Mouse (Mus musculus) neural tube, embryonic 12.5 days (tissue): ENCODE results near the gene Smc1a. TPM values are rescaled to one million over a fixed set of nuclear protein-coding genes. Genes with fewer than 3 reads are reported as not detected.
A peak's percentile ranks its signal among the peaks of the same experiment; 100 is the strongest.

Source experiments
- ATAC-seq: fragments of 200-750 bp; cut with Nextera tagmentation; 2 replicates; pipeline ENCODE4 v1.8.0; 2017; ENCODE audit warnings: low read depth, mild to moderate bottlenecking, moderate TSS enrichment, moderate library complexity; ENCODE audit not compliant: low FRiP score
- H3K27ac ChIP-seq: fragments of 300-500 bp; sonication (generic); 2 replicates; pipeline ENCODE4 v1.5.1; 2016
- H3K27me3 ChIP-seq: fragments of 300-500 bp; sonication (generic); replicated peaks from 2 replicates; pipeline ENCODE4 v1.6.1; 2016; ENCODE audit warnings: mild to moderate bottlenecking
- H3K36me3 ChIP-seq: fragments of 300-500 bp; sonication (generic); 2 replicates; pipeline ENCODE4 v1.6.1; 2016; ENCODE audit warnings: mild to moderate bottlenecking
- H3K4me1 ChIP-seq: fragments of 300-500 bp; sonication (generic); 2 replicates; pipeline ENCODE4 v1.6.1; 2016
- H3K4me2 ChIP-seq: fragments of 300-500 bp; sonication (generic); replicated peaks from 2 replicates; pipeline ENCODE4 v1.6.1; 2016; ENCODE audit warnings: mild to moderate bottlenecking
- H3K4me3 ChIP-seq: fragments of 300-500 bp; sonication (generic); 2 replicates; pipeline ENCODE4 v1.5.1; 2016
- H3K9ac ChIP-seq: fragments of 300-500 bp; sonication (generic); 2 replicates; pipeline ENCODE4 v1.6.1; 2016; ENCODE audit warnings: mild to moderate bottlenecking
- H3K9me3 ChIP-seq: fragments of 300-500 bp; sonication (generic); 2 replicates; pipeline ENCODE4 v1.6.1; 2016; ENCODE audit warnings: mild to moderate bottlenecking
- WGBS: fragments of 180-500 bp; shearing (Covaris S2); methylation state at CpG from one replicate; pipeline ENCODE4 v1.1.7; 2016; 5-methylcytosine and 5-hydroxymethylcytosine counted together
- polyA plus RNA-seq: library from polyadenylated mRNA; unstranded; fragments of >200 nt; fragmentation: Nextera tagmentation; extraction: Ambion mirVana; gene quantifications from 2 replicates; pipeline ENCODE4 v1.2.1, GENCODE M21; 2016

The Smc1a gene
- 100 and 109 TPM in 2 replicates for polyA plus RNA-seq

DNA sequence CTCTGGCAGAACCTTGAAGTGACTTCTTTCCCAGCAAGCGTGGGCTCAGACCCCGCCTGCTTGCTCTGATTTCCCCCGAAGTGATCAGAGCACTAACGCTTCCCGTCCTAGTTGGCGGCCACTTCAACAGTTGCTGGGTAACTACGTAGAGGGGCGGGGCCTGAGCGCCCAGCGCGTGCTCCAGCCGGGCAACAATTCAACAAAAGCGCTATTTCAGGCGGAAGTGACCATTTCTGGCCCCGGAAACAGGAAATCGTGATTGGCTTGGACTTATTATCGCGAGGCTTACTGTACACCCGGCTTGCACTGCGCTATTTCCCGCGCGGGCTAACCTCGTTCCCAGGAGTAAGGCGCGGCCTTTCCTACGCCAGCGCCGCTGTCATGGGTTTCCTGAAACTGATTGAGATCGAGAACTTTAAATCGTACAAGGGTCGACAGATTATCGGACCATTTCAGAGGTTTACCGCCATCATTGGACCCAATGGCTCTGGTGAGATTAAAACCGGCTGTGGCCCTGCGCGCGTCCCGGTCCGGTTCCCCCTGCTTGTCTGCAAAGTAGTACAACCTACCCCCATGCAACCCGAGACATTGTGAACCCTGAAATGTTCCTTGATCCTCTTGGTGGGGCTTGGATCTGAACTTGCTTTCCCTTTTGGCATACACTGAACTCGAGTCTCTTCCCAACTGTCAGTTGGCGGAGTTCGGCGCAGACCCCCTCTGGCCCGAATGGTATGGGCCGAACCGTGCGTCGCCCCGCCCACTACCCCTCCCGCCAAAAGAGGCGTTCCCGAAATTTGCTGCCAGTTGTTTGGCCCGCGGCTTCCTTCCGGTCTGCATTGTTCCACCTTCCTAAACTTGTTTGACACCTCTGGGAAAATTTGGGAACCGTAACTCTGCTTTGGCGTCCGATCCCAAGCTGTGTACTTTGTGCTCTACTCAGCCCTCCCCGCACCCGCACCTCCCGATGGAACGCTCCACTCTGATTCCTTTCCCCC lies at the start of gene Smc1a, which contains the start of gene Ribc1:
TSS of gene Smc1a (plus strand) at position 278 of the 995 bp plus-strand sequence.
TSS of gene Ribc1 (minus strand) at position 145 of the 995 bp plus-strand sequence.
- Histone ChIP-seq H3K4me1 (peaks cover 5% of the 10 kb centered on the region; the same call in 1 of the 2 replicates), H3K9me3 (no peaks in the 10 kb centered on the region), H3K27me3 (peaks cover 7% of the 10 kb centered on the region; the same call in 1 of the 2 replicates), H3K9ac (peak within 1 kb of the TSS; percentile 57), H3K27ac (no peak within 1 kb of the TSS; the same call in 1 of the 2 replicates), H3K4me2 (peak within 1 kb of the TSS; percentile 59), H3K4me3 (peak within 1 kb of the TSS; percentile 45), H3K36me3 (no peaks in the 10 kb centered on the region)
- WGBS: 14% methylated on average over 63 of the region's 64 CpGs
- ATAC-seq: peak; percentile 99

DNA sequence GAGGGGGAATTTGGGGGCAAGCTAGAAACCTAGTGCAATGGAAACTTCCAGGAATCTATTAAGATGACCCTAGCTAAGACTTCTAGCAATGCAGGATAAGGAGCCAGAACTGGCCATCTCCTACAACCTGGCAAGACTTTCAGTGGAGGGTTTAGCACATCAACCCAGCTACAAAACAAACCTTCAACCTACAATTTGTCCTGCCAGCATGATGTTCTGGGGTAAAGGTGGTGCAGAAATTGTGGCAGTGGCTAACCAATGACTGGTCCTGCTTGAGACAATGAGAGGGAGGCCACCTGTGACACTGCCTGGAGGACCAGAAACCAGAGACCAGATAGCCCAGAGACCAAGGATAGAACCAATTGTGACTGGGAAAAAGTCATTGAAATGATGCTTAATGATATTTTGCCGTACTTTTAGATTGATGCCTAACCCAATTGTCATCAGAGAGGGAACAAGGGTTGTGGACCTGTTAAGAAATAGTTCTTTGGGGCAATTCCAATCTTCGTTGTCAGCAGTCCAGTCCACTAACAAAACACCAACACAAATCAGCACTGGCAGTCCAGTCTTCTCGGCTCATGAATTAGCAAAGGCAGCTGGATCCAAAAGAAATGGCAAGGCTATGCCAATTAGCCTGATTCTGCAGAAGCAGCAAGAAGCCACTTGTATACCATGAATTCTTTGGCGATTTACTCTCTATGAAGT lies 17.1 kb upstream of the Smc1a start:
- WGBS: 58% methylated on average over 4 of the region's 4 CpGs
- Histone ChIP-seq H3K4me2 (no peak overlapping the region), H3K4me3 (no peak overlapping the region), H3K9ac (no peak overlapping the region), H3K36me3 (no peaks in the 10 kb centered on the region), H3K27me3 (peaks cover 30% of the 10 kb centered on the region), H3K9me3 (no peaks in the 10 kb centered on the region), H3K4me1 (no peaks in the 10 kb centered on the region), H3K27ac (no peak overlapping the region)
- ATAC-seq: no peak

DNA sequence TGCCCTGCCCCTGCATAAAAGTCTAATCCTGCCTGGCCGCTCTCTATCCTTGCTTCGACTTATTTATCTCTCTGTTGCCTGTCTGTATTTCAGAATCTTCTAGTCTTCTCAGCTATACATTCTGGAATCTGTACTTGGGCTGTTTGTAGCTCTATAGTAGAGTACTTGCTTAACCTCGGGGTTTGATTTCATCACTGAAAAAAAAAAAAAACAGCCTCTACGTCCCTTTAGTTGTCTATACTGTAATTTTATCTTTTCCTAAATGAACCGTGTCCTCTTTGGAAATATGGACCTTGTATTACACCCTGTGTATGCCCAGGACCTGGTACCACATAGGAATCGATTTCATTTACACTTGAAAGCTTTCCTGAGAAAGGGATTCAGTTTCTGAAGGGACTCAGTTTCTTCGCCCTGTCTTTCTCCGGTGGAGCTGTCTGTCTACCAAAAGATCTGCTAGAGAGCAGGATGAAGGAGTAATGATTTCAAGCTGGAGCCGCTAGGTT lies 15.0 kb upstream of the Smc1a start:
- no peak overlapping the region for H3K27ac ChIP-seq
- peak overlapping the region; percentile 68 for H3K4me2 ChIP-seq
- H3K4me3 ChIP-seq: peak overlapping the region; percentile 43
- H3K4me1 ChIP-seq: no peaks in the 10 kb centered on the region
- peaks cover 30% of the 10 kb centered on the region for H3K27me3 ChIP-seq
- peak; percentile 35; the same call in 1 of the 2 replicates for ATAC-seq
- H3K36me3 ChIP-seq: 0 out of 2 replicates have a peak, but pooled peaks cover 3% of the 10 kb centered on the region
- no peaks in the 10 kb centered on the region for H3K9me3 ChIP-seq
- H3K9ac ChIP-seq: no peak overlapping the region
- 52% methylated on average over 9 of the region's 9 CpGs for WGBS

DNA sequence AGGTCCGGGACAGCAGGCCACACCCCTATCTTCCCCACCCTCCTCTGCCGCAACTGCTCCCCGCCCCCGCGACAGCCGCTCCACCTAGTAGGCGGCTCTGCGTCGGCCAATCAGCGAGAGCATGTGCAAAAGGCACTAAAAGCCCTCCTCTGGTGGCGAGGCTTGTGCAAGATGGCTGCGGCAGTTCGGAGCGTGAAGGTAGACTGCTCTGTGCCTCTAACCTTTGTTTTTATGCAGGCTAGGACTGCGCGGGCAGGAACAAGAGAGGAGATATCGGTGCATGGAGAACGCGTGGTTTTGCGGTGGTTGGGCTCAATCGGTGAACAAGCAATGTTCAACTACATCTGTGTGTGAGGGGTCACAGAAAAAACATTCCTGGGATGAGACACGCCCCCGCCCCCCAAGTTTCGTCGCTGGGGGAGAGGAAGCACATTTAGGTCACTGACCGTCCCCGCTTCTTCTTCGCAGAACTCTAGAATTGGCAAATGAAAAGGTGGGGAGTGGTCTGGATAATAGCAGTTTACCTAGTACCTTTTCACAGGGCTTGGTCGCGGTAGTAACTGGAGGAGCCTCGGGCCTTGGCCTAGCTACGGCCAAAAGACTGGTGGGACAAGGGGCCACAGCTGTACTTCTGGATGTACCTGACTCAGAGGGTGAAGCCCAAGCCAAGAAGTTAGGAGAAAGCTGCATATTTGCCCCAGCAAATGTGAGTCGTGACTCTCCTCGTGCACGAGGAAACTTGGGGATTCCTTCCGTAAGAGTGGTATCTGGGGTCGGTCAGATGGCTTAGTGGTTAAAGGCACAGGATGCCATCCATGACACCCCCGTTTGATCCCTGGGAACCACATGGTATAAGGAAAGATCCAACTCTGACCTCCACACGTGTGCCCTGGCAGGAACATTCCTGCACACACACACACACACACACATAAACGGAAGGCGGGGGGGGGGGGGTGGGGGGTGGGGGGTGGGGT lies 14.2 kb upstream of the Smc1a start, which contains the start of gene Hsd17b10:
TSS of gene Hsd17b10 (plus strand) at position 109 of the 974 bp plus-strand sequence.
- 0 out of 2 replicates have a peak, but pooled peaks cover 3% of the 10 kb centered on the region for H3K36me3 ChIP-seq
- peak within 1 kb of the TSS; percentile 52 for H3K9ac ChIP-seq
- peak within 1 kb of the TSS; percentile 43 for H3K4me3 ChIP-seq
- 17% methylated on average over 40 of the region's 41 CpGs for WGBS
- H3K27ac ChIP-seq: no peak within 1 kb of the TSS
- no peaks in the 10 kb centered on the region for H3K9me3 ChIP-seq
- H3K4me1 ChIP-seq: no peaks in the 10 kb centered on the region
- peaks cover 30% of the 10 kb centered on the region for H3K27me3 ChIP-seq
- peak; percentile 97 for ATAC-seq
- H3K4me2 ChIP-seq: peak within 1 kb of the TSS; percentile 68

DNA sequence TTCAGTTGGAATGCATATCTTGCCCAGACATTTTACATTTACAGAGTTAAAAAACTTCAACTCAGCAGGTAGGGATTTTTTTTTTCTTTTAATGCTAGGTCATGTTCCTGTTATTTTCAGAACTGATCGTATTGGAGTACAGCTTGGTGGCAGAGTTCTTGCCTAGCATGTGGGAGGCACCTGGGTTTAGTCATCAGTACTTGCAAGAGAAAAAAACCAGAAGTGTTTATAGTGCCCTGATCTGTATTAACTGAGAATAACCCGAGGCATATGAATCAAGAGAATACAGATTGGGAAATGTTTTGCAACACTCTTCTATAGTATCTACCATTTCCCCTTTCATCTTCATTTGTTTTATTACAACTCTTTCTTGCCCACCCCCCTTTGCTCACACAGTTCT lies 13.4 kb upstream of the Smc1a start:
- ATAC-seq: no peak
- Histone ChIP-seq H3K27me3 (peaks cover 29% of the 10 kb centered on the region; the same call in 1 of the 2 replicates), H3K9me3 (no peaks in the 10 kb centered on the region), H3K4me2 (peak overlapping the region; percentile 68), H3K9ac (no peak overlapping the region), H3K27ac (no peak overlapping the region), H3K36me3 (peaks cover 6% of the 10 kb centered on the region; the same call in 1 of the 2 replicates), H3K4me3 (peak overlapping the region; percentile 43; the same call in 1 of the 2 replicates), H3K4me1 (no peaks in the 10 kb centered on the region)
- 87% methylated on average over 2 of the region's 2 CpGs for WGBS

DNA sequence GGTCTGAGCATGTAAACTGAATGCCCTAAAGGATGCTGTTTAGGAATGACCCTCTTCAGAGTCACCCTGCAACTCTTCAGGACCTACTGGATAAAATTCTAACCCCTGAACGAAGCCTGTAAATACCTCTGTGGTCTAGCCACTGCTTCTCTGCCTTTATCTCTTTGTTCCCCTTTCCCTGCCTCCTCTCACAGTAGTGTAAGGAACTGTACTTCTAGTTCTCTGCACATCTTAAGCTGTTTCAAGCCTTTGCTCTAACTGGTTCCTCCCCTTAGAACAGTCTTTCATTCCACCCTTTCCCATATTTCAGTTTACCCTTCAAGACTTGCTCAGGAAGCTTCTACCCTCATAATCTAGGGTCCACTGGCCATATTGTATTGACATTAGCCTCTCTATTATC lies 8.4 kb upstream of the Smc1a start:
- 91% methylated on average over 1 of the region's 1 CpGs for WGBS
- H3K27me3 ChIP-seq: peaks cover 8% of the 10 kb centered on the region; the same call in 1 of the 2 replicates

DNA sequence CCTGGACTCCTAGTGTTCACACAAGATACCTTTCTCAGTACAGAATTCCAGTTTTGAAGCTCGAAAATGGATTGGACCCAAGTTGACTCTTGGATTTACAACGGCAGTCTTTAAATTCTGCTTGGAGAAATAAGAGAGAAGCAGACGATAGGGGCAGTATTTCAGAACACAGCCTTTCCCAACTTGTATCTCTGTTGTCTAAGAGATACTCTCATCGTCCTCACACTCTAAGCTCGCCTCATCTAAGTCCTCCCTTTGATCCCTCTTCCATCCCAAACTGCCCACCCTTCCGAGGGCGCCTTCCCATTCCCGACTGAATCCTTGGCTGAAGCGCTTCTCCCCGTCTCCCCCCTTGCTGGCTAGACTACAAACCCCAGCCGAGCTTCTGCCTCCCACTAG lies 477 bp upstream of the Smc1a start:
- Histone ChIP-seq H3K4me1 (peaks cover 5% of the 10 kb centered on the region; the same call in 1 of the 2 replicates), H3K4me2 (peak overlapping the region; percentile 59), H3K27ac (no peak overlapping the region), H3K4me3 (peak overlapping the region; percentile 45), H3K9me3 (no peaks in the 10 kb centered on the region), H3K36me3 (no peaks in the 10 kb centered on the region), H3K27me3 (peaks cover 7% of the 10 kb centered on the region; the same call in 1 of the 2 replicates), H3K9ac (peak overlapping the region; percentile 57)
- peak; percentile 59 for ATAC-seq
- 18% methylated on average over 11 of the region's 11 CpGs for WGBS

More for the DNA sequence above, 8.4 kb upstream of the Smc1a start:
- Histone ChIP-seq H3K4me1 (no peaks in the 10 kb centered on the region), H3K4me3 (no peak overlapping the region), H3K36me3 (peaks cover 6% of the 10 kb centered on the region; the same call in 1 of the 2 replicates), H3K4me2 (no peak overlapping the region), H3K9ac (no peak overlapping the region), H3K27ac (no peak overlapping the region), H3K9me3 (no peaks in the 10 kb centered on the region)
- no peak for ATAC-seq

DNA sequence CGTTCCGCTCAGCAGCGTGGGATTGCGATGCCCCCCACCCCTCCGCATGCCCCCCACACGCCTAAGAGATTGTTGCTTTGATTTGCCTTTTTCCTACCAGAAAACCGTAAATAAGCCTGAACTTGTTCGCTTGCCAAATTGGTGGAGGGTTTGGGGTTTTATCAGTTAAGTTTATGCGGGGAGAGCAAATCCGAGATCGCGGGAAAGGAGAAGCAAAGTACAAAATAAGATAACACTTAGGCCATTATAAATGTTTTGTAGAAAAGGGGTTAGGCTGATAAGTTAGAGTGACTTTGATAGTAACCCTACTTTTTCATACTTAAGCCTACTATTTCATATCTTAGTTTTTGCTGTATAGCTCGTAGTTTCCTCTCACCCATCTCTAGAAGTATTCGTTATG lies 958 bp downstream of the Smc1a start:
- no peak for ATAC-seq
- H3K27ac ChIP-seq: no peak overlapping the region
- no peaks in the 10 kb centered on the region for H3K9me3 ChIP-seq
- peaks cover 7% of the 10 kb centered on the region; the same call in 1 of the 2 replicates for H3K27me3 ChIP-seq
- peak overlapping the region; percentile 45 for H3K4me3 ChIP-seq
- no peaks in the 10 kb centered on the region for H3K36me3 ChIP-seq
- peak overlapping the region; percentile 56 for H3K9ac ChIP-seq
- H3K4me1 ChIP-seq: peaks cover 5% of the 10 kb centered on the region; the same call in 1 of the 2 replicates
- peak overlapping the region; percentile 57 for H3K4me2 ChIP-seq
- 20% methylated on average over 14 of the region's 14 CpGs for WGBS

DNA sequence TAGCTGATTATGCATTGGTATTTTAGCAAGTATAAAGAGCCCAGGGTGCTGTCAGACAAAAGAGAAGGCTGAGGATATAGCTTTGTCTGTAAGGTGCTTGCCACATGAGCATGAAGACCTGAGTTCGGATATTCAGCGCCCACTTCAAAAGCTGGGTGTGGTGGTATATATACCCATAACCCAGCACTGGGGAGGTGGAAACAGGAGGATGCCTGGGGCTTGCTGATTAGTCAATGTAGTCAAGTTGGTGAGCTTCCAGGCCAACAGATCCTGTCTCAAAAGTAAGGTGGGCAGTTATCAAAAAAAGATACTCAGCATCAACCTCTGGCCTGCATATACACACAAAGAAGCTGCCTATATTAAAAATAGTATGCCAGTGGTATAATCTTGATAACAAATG lies 3.1 kb downstream of the Smc1a start:
- H3K36me3 ChIP-seq: peaks cover 6% of the 10 kb centered on the region; the same call in 1 of the 2 replicates
- H3K9ac ChIP-seq: no peak overlapping the region
- no peaks in the 10 kb centered on the region for H3K9me3 ChIP-seq
- H3K4me2 ChIP-seq: no peak overlapping the region
- H3K4me1 ChIP-seq: peaks cover 5% of the 10 kb centered on the region; the same call in 1 of the 2 replicates
- no peak overlapping the region for H3K27ac ChIP-seq
- H3K27me3 ChIP-seq: peaks cover 5% of the 10 kb centered on the region; the same call in 1 of the 2 replicates
- 81% methylated on average over 2 of the region's 2 CpGs for WGBS
- ATAC-seq: no peak
- H3K4me3 ChIP-seq: no peak overlapping the region

DNA sequence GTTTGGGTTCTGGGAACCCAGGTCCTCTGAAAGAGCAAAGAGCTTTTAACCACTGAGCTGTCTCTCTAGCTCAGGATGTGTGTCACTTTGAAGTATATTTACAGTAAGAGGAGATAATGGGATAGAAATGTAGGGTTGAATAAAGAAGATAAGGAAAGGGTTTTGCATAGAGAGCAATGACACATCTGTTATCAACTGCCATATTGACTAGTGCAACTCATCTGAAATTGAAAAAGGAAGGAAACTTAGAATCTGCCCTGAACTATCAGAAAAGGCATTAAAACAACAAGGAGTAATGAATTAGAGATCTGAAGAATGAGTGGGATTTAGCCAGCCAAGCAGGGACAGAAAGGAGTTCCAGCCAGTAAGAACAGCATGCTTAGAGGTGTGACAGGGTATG lies 23.6 kb downstream of the Smc1a start:
- Histone ChIP-seq H3K27me3 (no peaks in the 10 kb centered on the region; the same call in 1 of the 2 replicates), H3K4me3 (no peak overlapping the region), H3K27ac (no peak overlapping the region), H3K9ac (no peak overlapping the region), H3K9me3 (no peaks in the 10 kb centered on the region), H3K36me3 (peaks cover 27% of the 10 kb centered on the region), H3K4me1 (no peaks in the 10 kb centered on the region), H3K4me2 (no peak overlapping the region)
- ATAC-seq: no peak

DNA sequence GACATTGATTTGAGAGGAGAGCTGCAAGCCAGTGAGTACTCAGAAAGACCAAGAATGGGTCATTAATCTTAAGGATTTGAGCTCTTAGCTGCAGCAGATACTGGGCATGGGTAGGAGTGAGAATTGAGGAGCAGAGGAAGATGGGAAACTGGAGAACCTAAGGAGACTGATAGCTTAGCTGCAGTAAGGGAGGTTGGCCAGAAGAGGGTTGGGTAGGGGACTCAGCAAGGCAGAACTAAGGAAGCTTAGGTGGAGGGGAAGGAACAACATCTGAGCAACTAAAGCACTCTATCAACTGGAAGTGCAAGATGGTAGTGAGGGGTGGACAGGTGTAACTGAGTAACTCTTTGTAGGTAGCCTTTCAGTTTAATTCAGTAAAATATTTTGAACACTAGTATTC lies 31.0 kb downstream of the Smc1a start:
- H3K4me1 ChIP-seq: no peaks in the 10 kb centered on the region
- H3K27me3 ChIP-seq: 0 out of 2 replicates have a peak, but pooled peaks cover 6% of the 10 kb centered on the region
- no peak for ATAC-seq
- no peak overlapping the region for H3K4me3 ChIP-seq
- no peak overlapping the region for H3K4me2 ChIP-seq
- H3K27ac ChIP-seq: no peak overlapping the region
- no peaks in the 10 kb centered on the region for H3K9me3 ChIP-seq
- H3K36me3 ChIP-seq: peaks cover 5% of the 10 kb centered on the region
- no peak overlapping the region for H3K9ac ChIP-seq
